Mouse (Mus musculus) liver, adult 2 months (tissue): ENCODE results near the gene Atg4a-ps. TPM values are rescaled to one million over a fixed set of nuclear protein-coding genes. Genes with fewer than 3 reads are reported as not detected.

ENCODE experiments used
- DNase-seq: peaks from one replicate; pipeline ENCODE4 v3.0.0-alpha.2; 2011; ENCODE audit warnings: low read depth, low spot score; ENCODE audit errors: extremely low read depth
- H3K27ac ChIP-seq: fragments of 200-500 bp; replicated peaks from 2 replicates; pipeline ENCODE4 v1.5.1; 2012; ENCODE audit warnings: low read depth, mild to moderate bottlenecking, control low read depth, inconsistent platforms, low read length; ENCODE audit not compliant: insufficient read depth
- H3K27me3 ChIP-seq: fragments of 200-500 bp; 2 replicates; pipeline ENCODE4 v1.6.1; 2012; ENCODE audit warnings: mild to moderate bottlenecking, moderate library complexity, low read length, inconsistent platforms; ENCODE audit not compliant: control insufficient read depth, insufficient read depth
- H3K36me3 ChIP-seq: fragments of 200-500 bp; 2 replicates; pipeline ENCODE4 v1.6.1; 2012; ENCODE audit warnings: low read length, inconsistent platforms; ENCODE audit not compliant: control insufficient read depth, insufficient read depth
- H3K4me1 ChIP-seq: fragments of 200-500 bp; 2 replicates; pipeline ENCODE4 v1.6.1; 2011; ENCODE audit warnings: low read length; ENCODE audit not compliant: control insufficient read depth, insufficient read depth
- H3K4me3 ChIP-seq: fragments of 200-500 bp; 2 replicates; pipeline ENCODE4 v1.5.1; 2011; ENCODE audit warnings: low read depth, mild to moderate bottlenecking, control low read depth, low read length, moderate library complexity; ENCODE audit not compliant: insufficient read depth
- H3K79me2 ChIP-seq: fragments of 200-500 bp; 2 replicates; pipeline ENCODE4 v1.6.1; 2012; ENCODE audit warnings: inconsistent platforms, mild to moderate bottlenecking, low read length, moderate library complexity; ENCODE audit not compliant: control insufficient read depth, insufficient read depth
- H3K9ac ChIP-seq: fragments of 200-500 bp; 2 replicates; pipeline ENCODE4 v1.6.1; 2012; ENCODE audit warnings: low read depth, mild to moderate bottlenecking, control low read depth, inconsistent platforms, low read length
- CTCF ChIP-seq: fragments of 200-500 bp; IDR thresholded peaks from 2 replicates; pipeline ENCODE4 v1.5.1; 2011; ENCODE audit warnings: low read depth, low read length, control low read depth
- POLR2A ChIP-seq: fragments of 200-500 bp; IDR thresholded peaks from 2 replicates; pipeline ENCODE4 v1.6.1; 2011; ENCODE audit warnings: low read length, control low read depth; ENCODE audit not compliant: insufficient read depth; ENCODE audit errors: extremely low read depth
- WGBS: fragments of 180-500 bp; shearing (Covaris S2); methylation state at CpG from one replicate; pipeline ENCODE4 v1.1.7; 2018; 5-methylcytosine and 5-hydroxymethylcytosine counted together
- polyA plus RNA-seq: library from polyadenylated mRNA; depleted of rRNA; stranded (reverse); fragments of >200 nt; gene quantifications from 2 replicates; pipeline ENCODE4 v1.2.3, GENCODE M21; 2012
- total RNA-seq: library from RNA; depleted of rRNA; stranded (reverse); fragments of >200 nt; gene quantifications from 2 replicates; pipeline ENCODE4 v1.2.3, GENCODE M21; 2014

The Atg4a-ps gene
- total and polyA plus RNA-seq, 2 experiments: 0.18 TPM; not detected in 1

GRCm38 (mm10) chr3:103615621-103616020, 30.2 kb downstream of the Atg4a-ps start:
- H3K4me1 ChIP-seq: no peaks in the 10 kb centered on the region
- no peaks in the 10 kb centered on the region for H3K27me3 ChIP-seq
- 77% methylated on average over 4 of the region's 4 CpGs for WGBS

GRCm38 (mm10) chr3:103612636-103613355, 33.1 kb downstream of the Atg4a-ps start:
- no peak overlapping the region for H3K27ac ChIP-seq
- H3K36me3 ChIP-seq: no peaks in the 10 kb centered on the region
- H3K4me1 ChIP-seq: no peaks in the 10 kb centered on the region
- DNase-seq: no peak
- no peak overlapping the region for H3K9ac ChIP-seq
- no peaks in the 10 kb centered on the region for H3K79me2 ChIP-seq
- TF ChIP-seq POLR2A (no peak), CTCF (no peak)
- H3K4me3 ChIP-seq: no peak overlapping the region
- WGBS: 67% methylated on average over 9 of the region's 9 CpGs
- no peaks in the 10 kb centered on the region for H3K27me3 ChIP-seq

More at GRCm38 (mm10) chr3:103615621-103616020, 30.2 kb downstream of the Atg4a-ps start:
- no peaks in the 10 kb centered on the region for H3K36me3 ChIP-seq
- DNase-seq: no peak
- TF ChIP-seq CTCF: no peak
- TF ChIP-seq POLR2A: no peak
- H3K4me3 ChIP-seq: no peak overlapping the region
- no peaks in the 10 kb centered on the region for H3K79me2 ChIP-seq
- H3K9ac ChIP-seq: no peak overlapping the region
- no peak overlapping the region for H3K27ac ChIP-seq

DNA sequence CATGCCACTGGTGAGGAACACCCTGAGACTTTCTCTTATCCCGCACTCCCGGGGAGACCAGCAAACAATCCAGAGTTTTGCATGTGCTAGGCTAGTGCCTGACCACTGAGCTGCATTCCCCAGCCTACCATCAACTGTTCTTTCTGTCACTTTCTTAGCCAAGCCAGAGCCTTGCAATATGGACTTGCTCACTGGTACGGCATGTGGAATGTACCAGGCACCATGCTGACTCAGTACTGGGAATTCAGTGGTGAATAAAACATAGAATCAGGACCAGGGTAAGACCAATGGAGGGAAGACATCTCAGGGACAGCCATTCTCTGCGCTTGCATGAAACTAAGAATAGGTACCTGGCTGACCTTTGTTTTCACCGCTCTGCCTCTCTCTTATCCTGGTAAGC, 35.6 kb downstream of the Atg4a-ps start:
- WGBS: 86% methylated on average over 5 of the region's 5 CpGs
- no peak overlapping the region for H3K4me3 ChIP-seq
- H3K4me1 ChIP-seq: no peaks in the 10 kb centered on the region
- TF ChIP-seq POLR2A (no peak), CTCF (no peak)
- no peak overlapping the region for H3K9ac ChIP-seq
- no peaks in the 10 kb centered on the region for H3K36me3 ChIP-seq
- no peaks in the 10 kb centered on the region for H3K27me3 ChIP-seq
- no peak for DNase-seq
- H3K79me2 ChIP-seq: no peaks in the 10 kb centered on the region
- H3K27ac ChIP-seq: no peak overlapping the region

DNA sequence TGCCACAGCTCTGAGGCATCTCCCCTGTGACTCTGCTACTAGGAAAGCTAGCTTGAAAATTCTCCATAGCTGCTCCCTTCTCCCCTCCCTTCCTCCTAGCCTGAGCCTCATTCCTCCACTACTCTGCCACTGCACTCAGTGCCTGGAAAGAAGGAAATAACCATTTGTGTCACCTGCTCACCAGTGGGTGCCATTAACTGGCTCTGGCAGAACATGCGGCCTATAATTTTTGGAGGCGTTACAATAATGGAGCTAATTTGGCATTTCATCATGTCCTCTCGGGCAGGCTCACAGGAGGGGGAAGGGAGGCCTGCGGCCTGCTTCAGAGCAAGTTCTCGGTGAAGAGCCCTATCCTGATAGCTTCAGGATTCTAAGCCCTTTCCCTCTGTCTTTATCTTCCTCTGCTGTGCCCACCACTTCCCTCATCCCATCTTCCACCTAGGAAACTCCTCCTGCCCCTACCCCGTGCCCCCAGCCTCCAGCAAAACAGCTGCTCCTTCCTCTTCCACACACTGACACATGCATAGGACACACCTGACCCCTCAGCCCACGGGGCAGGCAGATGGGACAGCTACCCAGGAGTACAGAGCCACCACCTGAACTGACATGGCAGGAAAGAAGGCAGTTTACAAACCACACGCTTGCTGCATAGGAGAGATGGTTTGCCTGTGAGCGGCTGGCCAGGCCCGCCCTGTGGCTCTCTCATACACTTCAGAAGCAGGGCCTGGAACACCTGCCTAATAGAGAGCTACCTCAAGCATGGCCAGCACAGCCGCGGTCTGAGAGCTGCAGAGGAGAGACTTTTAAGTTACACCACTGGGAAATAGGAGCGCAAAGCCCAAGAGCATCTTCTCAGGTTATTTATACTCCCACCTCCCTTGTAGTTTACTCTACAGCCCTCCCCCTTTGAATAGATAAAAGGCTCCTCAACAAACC, 38.9 kb downstream of the Atg4a-ps start:
- no peak for TF ChIP-seq POLR2A
- no peak for TF ChIP-seq CTCF
- no peaks in the 10 kb centered on the region for H3K36me3 ChIP-seq
- no peaks in the 10 kb centered on the region for H3K27me3 ChIP-seq
- H3K27ac ChIP-seq: no peak overlapping the region
- no peaks in the 10 kb centered on the region for H3K4me1 ChIP-seq
- 81% methylated on average over 13 of the region's 13 CpGs for WGBS
- no peaks in the 10 kb centered on the region for H3K79me2 ChIP-seq
- no peak overlapping the region for H3K9ac ChIP-seq
- H3K4me3 ChIP-seq: no peak overlapping the region
- no peak for DNase-seq

DNA sequence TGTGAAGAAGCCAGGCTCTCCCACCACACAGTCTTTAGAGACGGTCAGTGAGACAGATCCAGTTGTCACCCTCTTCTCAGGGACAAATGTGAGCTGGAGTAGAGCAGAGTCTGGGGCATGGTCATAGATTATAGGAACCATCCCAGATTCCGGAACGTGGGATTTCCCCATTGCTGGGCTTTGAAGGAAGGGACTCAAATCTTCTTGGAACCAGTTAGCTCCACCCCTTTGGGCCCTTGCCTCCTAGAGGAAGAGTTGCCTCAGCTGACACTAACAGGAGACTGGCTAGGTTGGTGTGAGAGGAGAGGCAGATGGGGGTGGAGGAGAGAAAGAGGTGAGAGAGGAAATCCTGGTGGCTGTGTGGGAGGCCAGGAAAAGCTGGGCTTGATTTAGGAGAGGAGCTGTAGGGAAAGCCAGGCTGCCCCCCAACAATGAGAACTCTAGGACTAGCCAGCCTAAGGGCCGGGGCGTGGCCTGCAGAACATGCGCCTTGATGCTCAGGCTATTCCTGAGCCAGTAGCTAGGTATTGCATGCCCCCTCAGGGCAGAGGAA, 39.7 kb downstream of the Atg4a-ps start:
- Histone ChIP-seq H3K27me3 (no peaks in the 10 kb centered on the region), H3K9ac (no peak overlapping the region), H3K4me1 (no peaks in the 10 kb centered on the region), H3K4me3 (no peak overlapping the region), H3K79me2 (no peaks in the 10 kb centered on the region), H3K27ac (no peak overlapping the region), H3K36me3 (no peaks in the 10 kb centered on the region)
- TF ChIP-seq POLR2A (no peak), CTCF (no peak)
- 89% methylated on average over 6 of the region's 6 CpGs for WGBS
- DNase-seq: no peak
